Mouse (Mus musculus): Measurements from ENCODE around the gene Igf2bp1. TPM values are rescaled to one million over a fixed set of nuclear protein-coding genes. Genes with fewer than 3 reads are reported as not detected.

The Igf2bp1 gene
- total and polyA plus RNA-seq, 3 experiments = under 0.01 TPM; not detected in 2

GRCm38 (mm10) chr11:95980762-95981418, 24.9 kb downstream of the Igf2bp1 start:
- H3K27me3 ChIP-seq (replicated peaks) = peaks cover 27% of the 10 kb centered on the region
- H3K4me2 ChIP-seq (ENCODE audit: insufficient read depth, low read depth, poor library complexity, severe bottlenecking) = no peak overlapping the region
- dilution Hi-C loops (cut with MboI; ENCODE audit: extremely low pct_ligation_motif_present, extremely low pct_unique_long_range_greater_than_20kb, low sequenced_read_pairs) (no loop called here), in situ Hi-C loops (cut with MboI; ENCODE audit: low pct_ligation_motif_present, low pct_unique_long_range_greater_than_20kb, low sequenced_read_pairs) (loop anchor here (10.0 kb wide), 1 partner anchor 104 kb away; no protein-coding TSS in a partner anchor)
- H3K27ac ChIP-seq (ENCODE audit: insufficient read depth, low read depth) = no peak overlapping the region
- TF ChIP-seq E2F4 (IDR thresholded peaks at IDR 0.05; ENCODE audit: insufficient replicate concordance, low read depth, low read length) (no peak), CTCF (conservative IDR thresholded peaks at IDR 0.05 in 1 of 2, IDR thresholded peaks at IDR 0.05 in 1 of 2; ENCODE audit: low read depth in 2 of 2, low read length in 2 of 2) (peak; percentile 73 to 75), ZNF384 (IDR thresholded peaks at IDR 0.05; ENCODE audit: low read depth, low read length) (no peak), RAD21 (IDR thresholded peaks at IDR 0.05; ENCODE audit: low read depth, low read length) (peak; percentile 59), RCOR1 (conservative IDR thresholded peaks at IDR 0.05; ENCODE audit: low read depth, low read length) (no peak), USF1 (IDR thresholded peaks at IDR 0.05; ENCODE audit: low read depth, low read length) (no peak), ZMIZ1 (IDR thresholded peaks at IDR 0.05; ENCODE audit: low read depth, low read length) (no peak), MAX (IDR thresholded peaks at IDR 0.05; ENCODE audit: low read length) (no peak), JUND (conservative IDR thresholded peaks at IDR 0.05; ENCODE audit: low read depth, low read length) (no peak), CHD1 (IDR thresholded peaks at IDR 0.05; ENCODE audit: low read depth, low read length) (no peak), SMC3 (IDR thresholded peaks at IDR 0.05; ENCODE audit: low read depth, low read length) (peak; percentile 79)
- peak; percentile 68 for DNase-seq (ENCODE audit: extremely low read depth)
- peaks cover 2% of the 10 kb centered on the region for H3K9me3 ChIP-seq (replicated peaks; ENCODE audit: low read length)
- H3K4me3 ChIP-seq (replicated peaks in 1 of 3; ENCODE audit: low read depth in 2 of 3, low read length in 2 of 3, poor library complexity in 1 of 3) = no peak overlapping the region
- no peaks in the 10 kb centered on the region for H3K79me2 ChIP-seq (replicated peaks; ENCODE audit: control insufficient read depth, extremely low read depth, insufficient read depth, poor library complexity, severe bottlenecking)
- H3K36me3 ChIP-seq (replicated peaks in 1 of 2; ENCODE audit: control insufficient read depth in 1 of 2, insufficient read depth in 1 of 2, low read length in 1 of 2) = no peaks in the 10 kb centered on the region
- no peak overlapping the region for H3K9ac ChIP-seq (ENCODE audit: insufficient read depth, low read depth)
- no peaks in the 10 kb centered on the region for H3K4me1 ChIP-seq (ENCODE audit: control insufficient read depth in 1 of 2, insufficient read depth in 2 of 2)

GRCm38 (mm10) chr11:95978487-95978886, 27.3 kb downstream of the Igf2bp1 start:
- H3K4me1 ChIP-seq (ENCODE audit: control insufficient read depth in 1 of 2, insufficient read depth in 2 of 2) = no peaks in the 10 kb centered on the region
- no peaks in the 10 kb centered on the region for H3K79me2 ChIP-seq (replicated peaks; ENCODE audit: control insufficient read depth, extremely low read depth, insufficient read depth, poor library complexity, severe bottlenecking)
- dilution Hi-C loops (cut with MboI; ENCODE audit: extremely low pct_ligation_motif_present, extremely low pct_unique_long_range_greater_than_20kb, low sequenced_read_pairs) = no loop called here
- no peaks in the 10 kb centered on the region for H3K36me3 ChIP-seq (replicated peaks in 1 of 2; ENCODE audit: control insufficient read depth in 1 of 2, insufficient read depth in 1 of 2, low read length in 1 of 2)
- H3K27me3 ChIP-seq (replicated peaks) = peaks cover 35% of the 10 kb centered on the region
- no peak overlapping the region for H3K27ac ChIP-seq (ENCODE audit: insufficient read depth, low read depth)
- H3K9me3 ChIP-seq (replicated peaks; ENCODE audit: low read length) = peaks cover 2% of the 10 kb centered on the region
- no peak overlapping the region for H3K9ac ChIP-seq (ENCODE audit: insufficient read depth, low read depth)
- no peak for DNase-seq (ENCODE audit: extremely low read depth)
- no peak overlapping the region for H3K4me3 ChIP-seq (replicated peaks in 1 of 3; ENCODE audit: low read depth in 2 of 3, low read length in 2 of 3, poor library complexity in 1 of 3)
- H3K4me2 ChIP-seq (ENCODE audit: insufficient read depth, low read depth, poor library complexity, severe bottlenecking) = no peak overlapping the region
- in situ Hi-C loops (cut with MboI; ENCODE audit: low pct_ligation_motif_present, low pct_unique_long_range_greater_than_20kb, low sequenced_read_pairs) = no loop called here
- TF ChIP-seq ELF1 (IDR thresholded peaks at IDR 0.05; ENCODE audit: low read depth, low read length) (no peak), MAX (IDR thresholded peaks at IDR 0.05; ENCODE audit: low read length) (no peak), MAZ (IDR thresholded peaks at IDR 0.05; ENCODE audit: low read depth, low read length) (no peak), KAT2A (IDR thresholded peaks at IDR 0.05; ENCODE audit: insufficient replicate concordance, low read length) (no peak), MYC (IDR thresholded peaks at IDR 0.05; ENCODE audit: low read depth, low read length) (peak; percentile 53; the same call in 1 of the 2 replicates), IRF4 (IDR thresholded peaks at IDR 0.05; ENCODE audit: low read depth, low read length) (no peak), E2F4 (IDR thresholded peaks at IDR 0.05; ENCODE audit: insufficient replicate concordance, low read depth, low read length) (no peak), SMC3 (IDR thresholded peaks at IDR 0.05; ENCODE audit: low read depth, low read length) (peak; percentile 40; the same call in 1 of the 2 replicates), USF1 (IDR thresholded peaks at IDR 0.05; ENCODE audit: low read depth, low read length) (no peak), RAD21 (IDR thresholded peaks at IDR 0.05; ENCODE audit: low read depth, low read length) (peak; percentile 40), EP300 (IDR thresholded peaks at IDR 0.05; ENCODE audit: low read length) (no peak), CHD2 (IDR thresholded peaks at IDR 0.05; ENCODE audit: low read length) (no peak), JUN (IDR thresholded peaks at IDR 0.05; ENCODE audit: insufficient read depth, low read depth, low read length) (no peak), BHLHE40 (IDR thresholded peaks at IDR 0.05; ENCODE audit: low read depth, low read length) (no peak), MAFK (IDR thresholded peaks at IDR 0.05; ENCODE audit: insufficient replicate concordance, low read length) (no peak), HCFC1 (IDR thresholded peaks at IDR 0.05; ENCODE audit: low read depth, low read length) (no peak), MXI1 (IDR thresholded peaks at IDR 0.05; ENCODE audit: low read depth, low read length) (no peak), RCOR1 (conservative IDR thresholded peaks at IDR 0.05; ENCODE audit: low read depth, low read length) (no peak), CTCF (conservative IDR thresholded peaks at IDR 0.05 in 1 of 2, IDR thresholded peaks at IDR 0.05 in 1 of 2; ENCODE audit: low read depth in 2 of 2, low read length in 2 of 2) (peak in 1 of 2 experiments; percentile 64; a peak in 3 of 4 replicates), ZKSCAN1 (IDR thresholded peaks at IDR 0.05; ENCODE audit: borderline replicate concordance, low read depth, low read length) (no peak), GABPA (IDR thresholded peaks at IDR 0.05; ENCODE audit: insufficient replicate concordance, low read depth, low read length) (no peak), ZC3H11A (IDR thresholded peaks at IDR 0.05; ENCODE audit: low read depth, low read length) (no peak), PAX5 (IDR thresholded peaks at IDR 0.05; ENCODE audit: low read length) (no peak), ETS1 (conservative IDR thresholded peaks at IDR 0.05; ENCODE audit: low read depth, low read length) (no peak), USF2 (conservative IDR thresholded peaks at IDR 0.05; ENCODE audit: low read depth, low read length) (no peak), TCF12 (IDR thresholded peaks at IDR 0.05; ENCODE audit: low read depth, low read length) (peak; percentile 19; the same call in 1 of the 2 replicates)
